Comparison of ENCODE assay signal across 7 mouse cellular contexts in the genomic region with DNA sequence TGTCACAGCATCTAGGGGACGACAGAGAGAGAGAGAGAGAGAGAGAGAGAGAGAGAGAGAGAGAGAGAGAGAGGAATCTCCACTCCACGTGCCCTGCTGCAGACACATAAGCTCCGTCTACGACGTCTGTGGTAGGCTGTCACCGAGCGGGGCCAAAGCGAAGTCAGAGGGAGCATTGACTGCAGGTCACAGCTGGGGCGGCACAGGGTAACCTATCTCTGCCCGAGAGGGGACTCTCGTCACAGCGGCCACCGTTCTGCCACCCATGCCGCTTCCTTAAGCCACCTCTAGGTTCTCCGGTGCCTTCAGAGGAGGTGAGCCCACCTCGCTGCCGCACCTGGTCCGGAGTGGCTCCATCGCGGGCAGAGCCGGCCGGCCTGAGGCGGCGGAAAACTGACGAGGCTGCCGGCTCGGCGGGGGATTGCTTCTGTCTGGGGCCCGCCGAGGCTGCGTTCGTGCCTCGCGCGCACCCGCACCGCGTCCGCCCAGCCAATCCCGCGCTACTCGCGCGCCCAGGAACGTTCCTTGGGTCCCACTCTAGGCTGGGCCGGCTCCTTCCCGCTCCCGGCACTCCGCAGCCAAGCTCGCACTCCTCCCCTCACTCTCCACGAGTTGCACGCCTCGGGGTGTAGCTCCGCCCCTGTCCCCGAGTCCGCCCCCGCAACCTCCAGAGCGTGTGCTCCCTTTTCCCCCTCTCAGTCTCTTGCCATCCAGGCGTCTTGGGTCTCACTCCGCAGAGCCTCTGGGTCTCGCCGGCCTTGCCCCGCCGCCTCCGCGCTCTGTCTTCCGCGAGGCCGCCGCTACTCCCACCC. TPM values are rescaled to one million over a fixed set of nuclear protein-coding genes. Genes with fewer than 3 reads are reported as not detected.
DNase-seq lines count a peak whose midpoint lies in the region; ATAC-seq and TF ChIP-seq lines count a peak whose summit lies in the region.

Gphn (plus strand) TSS at position 673 of the 812 bp plus-strand sequence.

- intact Hi-C loops in left cerebral cortex, postnatal 4 days (cut with DNase I) = loop anchor here (10.0 kb wide), 2 partner anchors 131 to 639 kb away; partner anchors contain the start of genes Atp6v1d and Eif2s1

- no peak for TF ChIP-seq CTCF in small intestine, adult 2 months (IDR thresholded peaks at IDR 0.05; ENCODE audit: extremely low read depth, insufficient read length, insufficient replicate concordance, low read depth, low read length)

- peak within 1 kb of the TSS; percentile 96 for H3K4me3 ChIP-seq in intestine, embryonic 16.5 days (ENCODE audit: low read length)
- H3K4me3 ChIP-seq in midbrain, embryonic 12.5 days = peak within 1 kb of the TSS; percentile 78
- peak within 1 kb of the TSS; percentile 69 for H3K4me3 ChIP-seq in small intestine, adult 2 months (ENCODE audit: low read depth, low read length)

- H3K9ac ChIP-seq in intestine, embryonic 16.5 days (ENCODE audit: low read depth, low read length) = peak within 1 kb of the TSS; percentile 89
- peak within 1 kb of the TSS; percentile 81 for H3K9ac ChIP-seq in midbrain, embryonic 12.5 days (replicated peaks)

- H3K4me1 ChIP-seq in intestine, embryonic 16.5 days (ENCODE audit: control insufficient read depth, insufficient read depth, low read length) = peaks cover 3% of the 10 kb centered on the region; the same call in 1 of the 2 replicates
- H3K4me1 ChIP-seq in midbrain, embryonic 12.5 days = peaks cover 4% of the 10 kb centered on the region
- H3K4me1 ChIP-seq in small intestine, adult 2 months (ENCODE audit: control insufficient read depth, insufficient read depth, insufficient read length, low read length) = no peaks in the 10 kb centered on the region

- peak; percentile 98 for ATAC-seq in intestine, embryonic 16.5 days
- peak; percentile 97 for ATAC-seq in midbrain, embryonic 12.5 days (ENCODE audit: low FRiP score, low read depth)

- H3K27ac ChIP-seq in intestine, embryonic 16.5 days (ENCODE audit: low read length) = peak within 1 kb of the TSS; percentile 100
- peak within 1 kb of the TSS; percentile 98 for H3K27ac ChIP-seq in midbrain, embryonic 12.5 days (replicated peaks)
- H3K27ac ChIP-seq in small intestine, adult 2 months (ENCODE audit: insufficient read depth, low read depth, low read length) = peak within 1 kb of the TSS; percentile 76

- no peak; the same call in 1 of the 2 replicates for TF ChIP-seq POLR2A in small intestine, adult 2 months (IDR thresholded peaks at IDR 0.05; ENCODE audit: low read depth, low read length)

- peak; percentile 90 for DNase-seq in adrenal gland, adult 8-10 months
- DNase-seq in embryo, embryonic 9.5 days (ENCODE audit: extremely low spot score) = peak; percentile 88
- peak; percentile 76 to 86 for DNase-seq in gastrocnemius, postnatal 4 days (ENCODE audit: low spot score in 2 of 2)
- DNase-seq in left cerebral cortex, postnatal 4 days = peak; percentile 90

- under 1% methylated on average over 70 of the region's 70 CpGs for WGBS in intestine, embryonic 16.5 days
- WGBS in midbrain, embryonic 12.5 days = under 1% methylated on average over 69 of the region's 70 CpGs
- under 1% methylated on average over 70 of the region's 70 CpGs for WGBS in small intestine, adult 2 months

- H3K36me3 ChIP-seq in intestine, embryonic 16.5 days (ENCODE audit: control insufficient read depth, insufficient read depth, low read length) = no peaks in the 10 kb centered on the region
- H3K36me3 ChIP-seq in midbrain, embryonic 12.5 days = no peaks in the 10 kb centered on the region
- H3K36me3 ChIP-seq in small intestine, adult 2 months (ENCODE audit: control insufficient read depth, insufficient read depth, low read length) = no peaks in the 10 kb centered on the region

- H3K9me3 ChIP-seq in intestine, embryonic 16.5 days (ENCODE audit: control insufficient read depth, low read length) = no peaks in the 10 kb centered on the region
- no peaks in the 10 kb centered on the region for H3K9me3 ChIP-seq in midbrain, embryonic 12.5 days

- H3K4me2 ChIP-seq in intestine, embryonic 16.5 days (ENCODE audit: low read depth, low read length) = peak within 1 kb of the TSS; percentile 78
- peak within 1 kb of the TSS; percentile 70 for H3K4me2 ChIP-seq in midbrain, embryonic 12.5 days (replicated peaks)

- H3K27me3 ChIP-seq in intestine, embryonic 16.5 days (replicated peaks; ENCODE audit: control insufficient read depth, insufficient read depth, low read length) = no peaks in the 10 kb centered on the region
- H3K27me3 ChIP-seq in midbrain, embryonic 12.5 days = no peaks in the 10 kb centered on the region
- no peaks in the 10 kb centered on the region for H3K27me3 ChIP-seq in small intestine, adult 2 months (ENCODE audit: control insufficient read depth, insufficient read depth, low read length)

RNA-seq across cellular contexts. Expression of gene Gphn, which starts in this region (rescaled TPM):
- total RNA-seq in adrenal gland, adult 8-10 months (2022) = 10 to 100 TPM; 27.3 to 35.8 (median 29.6) TPM
- 10 to 100 TPM; 17.9 to 19.6 TPM for total RNA-seq in gastrocnemius, postnatal 4 days (2021)
- 12.8 and 13.9 TPM in 2 replicates for polyA plus RNA-seq in intestine, embryonic 16.5 days (2015; fragmentation: Nextera tagmentation; extraction: Ambion mirVana)
- 10 to 100 TPM; 71.0 to 72.7 TPM for total RNA-seq in left cerebral cortex, postnatal 4 days (2021)
- polyA plus RNA-seq in midbrain, embryonic 12.5 days (2016; fragmentation: Nextera tagmentation; extraction: Ambion mirVana) = 20.9 and 23.5 TPM in 2 replicates
- polyA plus RNA-seq in small intestine, adult 2 months (2012; rRNA removed) = 6.3 and 7.2 TPM in 2 replicates

Comparison
In these comparisons a context has a peak if more than half of its experiments do, and no peak if none do; other contexts are left out.
1. Peak in every context shown above with its lines: DNase-seq, ATAC-seq, H3K4me3 ChIP-seq and H3K27ac ChIP-seq.